Mouse (Mus musculus) MEL (cell line): ENCODE results near the gene Wdr37. TPM values are rescaled to one million over a fixed set of nuclear protein-coding genes. Genes with fewer than 3 reads are reported as not detected.
A peak's percentile ranks its signal among the peaks of the same experiment; 100 is the strongest.

Experiments
- DNase-seq: peaks from one replicate; pipeline ENCODE4 v3.0.0; 2011; ENCODE audit warnings: low read depth, low spot score
- H3K27ac ChIP-seq: 2 replicates; pipeline ENCODE4 v1.5.1; 2012; ENCODE audit warnings: low read depth, mild to moderate bottlenecking, control low read depth, low read length, moderate library complexity; ENCODE audit not compliant: control insufficient read depth
- H3K27me3 ChIP-seq, 2 experiments: fragments of 150-350 bp in 1 of 2; sonication (generic) in 1 of 2; 2 replicates each; pipeline ENCODE4 v1.6.1; 2012; ENCODE audit warnings: low read length in 2 of 2, mild to moderate bottlenecking in 2 of 2, improper control_type of control experiment in 1 of 2, moderate library complexity in 1 of 2; ENCODE audit not compliant: insufficient read depth in 2 of 2, control insufficient read depth in 1 of 2
- H3K36me3 ChIP-seq, 2 experiments: 2 replicates each; pipeline ENCODE4 v1.6.1; 2012 to 2014; ENCODE audit warnings: low read length in 2 of 2, improper control_type of control experiment in 1 of 2, inconsistent platforms in 1 of 2, mild to moderate bottlenecking in 1 of 2; ENCODE audit not compliant: insufficient read depth in 2 of 2, control insufficient read depth in 1 of 2
- H3K4me1 ChIP-seq, 2 experiments: fragments of 150-350 bp in 1 of 2; sonication (generic) in 1 of 2; 2 replicates each; pipeline ENCODE4 v1.6.1; 2012; ENCODE audit warnings: low read length in 2 of 2, improper control_type of control experiment in 1 of 2, mild to moderate bottlenecking in 1 of 2; ENCODE audit not compliant: insufficient read depth in 2 of 2, control insufficient read depth in 1 of 2
- H3K4me3 ChIP-seq, 2 experiments: fragments of 150-350 bp in 1 of 2; sonication (generic) in 1 of 2; 2 replicates each; pipeline ENCODE4 v1.5.1; 2012; ENCODE audit warnings: low read depth in 2 of 2, low read length in 2 of 2, mild to moderate bottlenecking in 2 of 2, moderate library complexity in 2 of 2, control low read depth in 1 of 2, improper control_type of control experiment in 1 of 2; ENCODE audit not compliant: control insufficient read depth in 1 of 2, insufficient read depth in 1 of 2
- H3K79me2 ChIP-seq: 2 replicates; pipeline ENCODE4 v1.6.1; 2012; ENCODE audit warnings: mild to moderate bottlenecking, low read length, moderate library complexity; ENCODE audit not compliant: control insufficient read depth, poor library complexity, insufficient read depth
- H3K9ac ChIP-seq: 2 replicates; pipeline ENCODE4 v1.6.1; 2012; ENCODE audit warnings: low read depth, mild to moderate bottlenecking, control low read depth, low read length, moderate library complexity; ENCODE audit not compliant: control insufficient read depth, poor library complexity, severe bottlenecking
- H3K9me3 ChIP-seq: fragments of 150-350 bp; sonication (generic); replicated peaks from 2 replicates; pipeline ENCODE4 v1.6.1; 2012; ENCODE audit warnings: mild to moderate bottlenecking, low read length, improper control_type of control experiment, moderate library complexity; ENCODE audit not compliant: insufficient read depth
- BHLHE40 ChIP-seq: IDR thresholded peaks from 2 replicates; pipeline ENCODE4 v1.6.1; 2012; ENCODE audit warnings: low read depth, mild to moderate bottlenecking, inconsistent platforms, low read length, improper control_type of control experiment, borderline replicate concordance
- CTCF ChIP-seq, 3 experiments: IDR thresholded peaks in 2 of 3; conservative IDR thresholded peaks in 1 of 3; 2 replicates each; pipeline ENCODE4 v1.5.1; 2011 to 2012; ENCODE audit warnings: low read length in 3 of 3, low read depth in 2 of 3, mild to moderate bottlenecking in 2 of 3, improper control_type of control experiment in 1 of 3, inconsistent platforms in 1 of 3, mixed read lengths in 1 of 3, moderate library complexity in 1 of 3; ENCODE audit not compliant: control insufficient read depth in 1 of 3, insufficient read depth in 1 of 3, poor library complexity in 1 of 3, severe bottlenecking in 1 of 3
- E2F4 ChIP-seq: IDR thresholded peaks from 2 replicates; pipeline ENCODE4 v1.6.1; 2011; ENCODE audit warnings: low read depth, low read length, improper control_type of control experiment, borderline replicate concordance
- ELF1 ChIP-seq: IDR thresholded peaks from 2 replicates; pipeline ENCODE4 v1.6.1; 2014; ENCODE audit warnings: low read depth, mild to moderate bottlenecking, inconsistent platforms, low read length, improper control_type of control experiment, moderate library complexity
- EP300 ChIP-seq, 2 experiments: IDR thresholded peaks; 2 replicates each; pipeline ENCODE4 v1.6.1; 2011; ENCODE audit warnings: improper control_type of control experiment in 2 of 2, low read length in 2 of 2, low read depth in 1 of 2, mild to moderate bottlenecking in 1 of 2
- ETS1 ChIP-seq: IDR thresholded peaks from 2 replicates; pipeline ENCODE4 v1.6.1; 2012; ENCODE audit warnings: low read depth, mild to moderate bottlenecking, inconsistent platforms, low read length, improper control_type of control experiment, moderate library complexity
- GABPA ChIP-seq: IDR thresholded peaks from 2 replicates; pipeline ENCODE4 v1.6.1; 2012; ENCODE audit warnings: low read depth, mild to moderate bottlenecking, inconsistent platforms, low read length, improper control_type of control experiment, moderate library complexity
- GATA1 ChIP-seq: IDR thresholded peaks from 2 replicates; pipeline ENCODE4 v1.6.1; 2011; ENCODE audit warnings: low read depth, low read length, improper control_type of control experiment
- HCFC1 ChIP-seq: IDR thresholded peaks from 2 replicates; pipeline ENCODE4 v1.6.1; 2012; ENCODE audit warnings: low read depth, mild to moderate bottlenecking, inconsistent platforms, low read length, improper control_type of control experiment, moderate library complexity
- JUND ChIP-seq: IDR thresholded peaks from 2 replicates; pipeline ENCODE4 v1.6.1; 2011; ENCODE audit warnings: low read depth, mild to moderate bottlenecking, improper control_type of control experiment, low read length
- MAFK ChIP-seq: IDR thresholded peaks from 2 replicates; pipeline ENCODE4 v1.6.1; 2011; ENCODE audit warnings: low read depth, mild to moderate bottlenecking, low read length, improper control_type of control experiment, borderline replicate concordance
- MAX ChIP-seq: IDR thresholded peaks from 2 replicates; pipeline ENCODE4 v1.6.1; 2011; ENCODE audit warnings: low read length, improper control_type of control experiment
- MAZ ChIP-seq: IDR thresholded peaks from 2 replicates; pipeline ENCODE4 v1.6.1; 2012; ENCODE audit warnings: low read depth, mild to moderate bottlenecking, inconsistent platforms, low read length, improper control_type of control experiment
- MXI1 ChIP-seq: IDR thresholded peaks from 2 replicates; pipeline ENCODE4 v1.6.1; 2011; ENCODE audit warnings: mild to moderate bottlenecking, low read depth, low read length, improper control_type of control experiment
- MYC ChIP-seq: IDR thresholded peaks from 2 replicates; pipeline ENCODE4 v1.6.1; 2011; ENCODE audit warnings: low read depth, mild to moderate bottlenecking, low read length, improper control_type of control experiment, moderate library complexity
- NELFE ChIP-seq: IDR thresholded peaks from 2 replicates; pipeline ENCODE4 v1.6.1; 2011; ENCODE audit warnings: low read depth, low read length, improper control_type of control experiment
- POLR2A ChIP-seq, 2 experiments: IDR thresholded peaks; 2 replicates each; pipeline ENCODE4 v1.6.1; 2011 to 2012; ENCODE audit warnings: low read length in 2 of 2, mild to moderate bottlenecking in 2 of 2, control low read depth in 1 of 2, improper control_type of control experiment in 1 of 2, low read depth in 1 of 2, moderate library complexity in 1 of 2; ENCODE audit not compliant: control insufficient read depth in 1 of 2, insufficient read depth in 1 of 2, poor library complexity in 1 of 2
- POLR2AphosphoS5 ChIP-seq: IDR thresholded peaks from 2 replicates; pipeline ENCODE4 v1.6.1; 2012; ENCODE audit warnings: low read depth, borderline replicate concordance, mild to moderate bottlenecking, inconsistent platforms, low read length, moderate library complexity, mixed read lengths
- RAD21 ChIP-seq: IDR thresholded peaks from 2 replicates; pipeline ENCODE4 v1.6.1; 2011; ENCODE audit warnings: mild to moderate bottlenecking, low read depth, low read length, improper control_type of control experiment
- RCOR1 ChIP-seq: IDR thresholded peaks from 2 replicates; pipeline ENCODE4 v1.6.1; 2012; ENCODE audit warnings: low read depth, mild to moderate bottlenecking, inconsistent platforms, low read length, improper control_type of control experiment
- SIN3A ChIP-seq: IDR thresholded peaks from 2 replicates; pipeline ENCODE4 v1.6.1; 2012; ENCODE audit warnings: low read length, improper control_type of control experiment, inconsistent platforms
- SMC3 ChIP-seq: IDR thresholded peaks from 2 replicates; pipeline ENCODE4 v1.6.1; 2011; ENCODE audit warnings: low read depth, low read length, improper control_type of control experiment
- TAL1 ChIP-seq: IDR thresholded peaks from 2 replicates; pipeline ENCODE4 v1.6.1; 2012; ENCODE audit warnings: mild to moderate bottlenecking, inconsistent platforms, low read length, moderate library complexity, mixed read lengths
- TBP ChIP-seq: IDR thresholded peaks from 2 replicates; pipeline ENCODE4 v1.8.0; 2011; ENCODE audit warnings: low read depth, low read length, improper control_type of control experiment
- TCF12 ChIP-seq: IDR thresholded peaks from 2 replicates; pipeline ENCODE4 v1.6.1; 2014; ENCODE audit warnings: low read depth, mild to moderate bottlenecking, inconsistent platforms, low read length, improper control_type of control experiment, moderate library complexity
- UBTF ChIP-seq: IDR thresholded peaks from 2 replicates; pipeline ENCODE4 v1.6.1; 2012; ENCODE audit warnings: low read depth, mild to moderate bottlenecking, inconsistent platforms, low read length, improper control_type of control experiment, moderate library complexity, borderline replicate concordance; ENCODE audit not compliant: insufficient read depth
- USF1 ChIP-seq: IDR thresholded peaks from 2 replicates; pipeline ENCODE4 v1.6.1; 2014; ENCODE audit warnings: low read depth, mild to moderate bottlenecking, inconsistent platforms, low read length, improper control_type of control experiment, moderate library complexity
- ZKSCAN1 ChIP-seq: IDR thresholded peaks from 2 replicates; pipeline ENCODE4 v1.6.1; 2012; ENCODE audit warnings: low read depth, mild to moderate bottlenecking, inconsistent platforms, low read length, improper control_type of control experiment, moderate library complexity
- ZMIZ1 ChIP-seq: IDR thresholded peaks from 2 replicates; pipeline ENCODE4 v1.6.1; 2012; ENCODE audit warnings: low read depth, mild to moderate bottlenecking, inconsistent platforms, low read length, improper control_type of control experiment, moderate library complexity
- ZNF384 ChIP-seq: IDR thresholded peaks from 2 replicates; pipeline ENCODE4 v1.6.1; 2012; ENCODE audit warnings: low read depth, mild to moderate bottlenecking, inconsistent platforms, low read length, improper control_type of control experiment
- polyA plus RNA-seq, 2 experiments: library from polyadenylated mRNA; stranded (reverse) in 1 of 2; unstranded in 1 of 2; fragments of >175 nt in 1 of 2; fragments of >200 nt in 1 of 2; gene quantifications; 2 replicates each; pipeline versions ENCODE4 v1.2.1 to v1.2.4; 2012; ENCODE audit warnings: low replicate concordance in 2 of 2, low read depth in 1 of 2; ENCODE audit not compliant: insufficient read length in 2 of 2, insufficient read depth in 1 of 2, missing spikeins in 1 of 2
- total RNA-seq: library from RNA; depleted of rRNA; stranded (reverse); fragments of 300-350 nt; gene quantifications from 2 replicates; pipeline ENCODE4 v1.2.3, GENCODE M21; 2012

The Wdr37 gene
- total and polyA plus RNA-seq, 3 experiments = 8.6 to 14.7 TPM; not detected in 1

- Histone ChIP-seq H3K4me1 (peaks cover 2 to 7% of the 10 kb centered on the region in 2 experiments; a peak in 3 of 4 replicates), H3K4me3 (no peak overlapping the region), H3K79me2 (no peaks in the 10 kb centered on the region), H3K27ac (no peak overlapping the region), H3K9me3 (no peaks in the 10 kb centered on the region), H3K9ac (no peak overlapping the region)
- DNase-seq = no peak
- no peak for TF ChIP-seq MYC
- no peak for TF ChIP-seq GABPA
- TF ChIP-seq MXI1 = no peak
- no peak for TF ChIP-seq RAD21
- TF ChIP-seq E2F4 = no peak
- TF ChIP-seq TCF12 = no peak
- TF ChIP-seq ETS1 = no peak
- TF ChIP-seq POLR2A (IDR thresholded peaks at IDR 0.05; ENCODE audit: control insufficient read depth in 1 of 2, insufficient read depth in 1 of 2, low read depth in 1 of 2, low read length in 2 of 2, poor library complexity in 1 of 2) = no peak
- TF ChIP-seq, all 39 proteins: peak for 0
- H3K27me3 ChIP-seq = no peaks in the 10 kb centered on the region
- H3K36me3 ChIP-seq = peaks cover 17 to 21% of the 10 kb centered on the region in 2 experiments
These were observed 18.3 kb downstream of the Wdr37 start for GRCm38 (mm10) chr13:8853424-8853823.

DNA sequence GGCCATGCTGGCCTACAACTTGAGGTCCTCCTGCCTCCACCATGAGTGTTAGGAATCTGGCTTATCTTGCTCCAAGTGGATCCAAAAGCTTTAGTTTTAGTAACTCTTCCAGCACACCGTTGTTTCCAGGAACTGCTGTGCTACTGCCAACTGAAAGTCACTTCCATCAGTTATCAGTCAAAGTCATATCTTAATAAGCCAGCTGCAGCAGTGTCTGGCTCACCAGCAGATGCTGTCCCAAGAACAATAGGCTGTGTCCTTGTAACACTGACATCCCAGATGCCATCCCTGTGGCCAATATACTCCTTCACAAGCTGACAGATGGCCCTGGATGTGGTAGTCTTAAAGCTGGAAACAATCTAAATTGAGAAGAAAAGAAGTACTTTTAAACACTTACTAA is 22.4 kb downstream of the Wdr37 start:
- DNase-seq = peak; percentile 73
- H3K4me1 ChIP-seq = peaks cover 2 to 7% of the 10 kb centered on the region in 2 experiments; a peak in 3 of 4 replicates

More for the DNA sequence above, 22.4 kb downstream of the Wdr37 start:
- no peak overlapping the region for H3K4me3 ChIP-seq
- TF ChIP-seq TCF12 (peak; percentile 85), TAL1 (peak; percentile 90), USF1 (no peak), GATA1 (peak; percentile 87), MYC (no peak), ZMIZ1 (no peak), ELF1 (no peak), POLR2AphosphoS5 (no peak), HCFC1 (no peak), SMC3 (no peak), RAD21 (no peak), ETS1 (peak; percentile 81), TBP (no peak), CTCF (IDR thresholded peaks at IDR 0.05 in 2 of 3, conservative IDR thresholded peaks at IDR 0.05 in 1 of 3; ENCODE audit: control insufficient read depth in 1 of 3, insufficient read depth in 1 of 3, low read depth in 2 of 3, low read length in 3 of 3, poor library complexity in 1 of 3, severe bottlenecking in 1 of 3) (no peak), JUND (no peak), EP300 (IDR thresholded peaks at IDR 0.05; ENCODE audit: low read depth in 1 of 2, low read length in 2 of 2) (peak; percentile 85 to 89), ZNF384 (no peak), RCOR1 (peak; percentile 75), MAZ (no peak), ZKSCAN1 (no peak), SIN3A (peak; percentile 33; the same call in 1 of the 2 replicates), MAFK (no peak), MAX (no peak), NELFE (no peak), BHLHE40 (no peak), GABPA (no peak), UBTF (no peak)
- H3K9me3 ChIP-seq = no peaks in the 10 kb centered on the region
- no peak overlapping the region for H3K9ac ChIP-seq
- no peaks in the 10 kb centered on the region for H3K27me3 ChIP-seq
- H3K36me3 ChIP-seq = peaks cover 14 to 17% of the 10 kb centered on the region in 2 experiments
- no peaks in the 10 kb centered on the region for H3K79me2 ChIP-seq
- H3K27ac ChIP-seq = no peak overlapping the region
